Mouse (Mus musculus): ENCODE measurements at regions not wholly inside any gene's neighbourhood (a gene's known extent, or its start where the extent isn't known, plus 50 kb on each side); places are given as distances from the start of the nearest gene placed in this dataset.

GRCm38 (mm10) chr10:60925198-60925597, 93.8 kb upstream of the Unc5b start:
- TF ChIP-seq CTCF (IDR thresholded peaks at IDR 0.05; ENCODE audit: low read depth), result no peak
- no peak for TF ChIP-seq EP300 (IDR thresholded peaks at IDR 0.05; ENCODE audit: low read depth)

All from liver, postnatal 0 days (tissue).